Mouse (Mus musculus): ENCODE data around the gene Cox8a.

GRCm38 (mm10) chr19:7240782-7241690 is 23.6 kb upstream of the Cox8a start, which contains the start of gene Naa40:
- TF ChIP-seq CTCF (IDR thresholded peaks at IDR 0.05; ENCODE audit: low read depth, low read length) (no peak), POLR2A (IDR thresholded peaks at IDR 0.05; ENCODE audit: borderline replicate concordance, low read depth, low read length) (no peak)

Data from bone marrow macrophage, adult 2 months (primary cell).